Mouse (Mus musculus) stomach, embryonic 16.5 days (tissue): ENCODE data around the gene Ptpn13. TPM values are rescaled to one million over a fixed set of nuclear protein-coding genes. Genes with fewer than 3 reads are reported as not detected.
A peak's percentile ranks its signal among the peaks of the same experiment; 100 is the strongest.

Experiments used
- ATAC-seq: fragments of 200-750 bp; cut with Nextera tagmentation; 2 replicates; pipeline ENCODE4 v1.8.0; 2017; ENCODE audit warnings: moderate number of reproducible peaks, moderate TSS enrichment; ENCODE audit not compliant: insufficient read depth, low FRiP score
- H3K27ac ChIP-seq: fragments of 300-500 bp; sonication (generic); 2 replicates; pipeline ENCODE4 v1.5.1; 2014; ENCODE audit warnings: low read length
- H3K27me3 ChIP-seq: fragments of 300-500 bp; sonication (generic); 2 replicates; pipeline ENCODE4 v1.6.1; 2014; ENCODE audit warnings: low read length, control low read depth, mixed read lengths; ENCODE audit not compliant: control insufficient read depth, insufficient read depth
- H3K36me3 ChIP-seq: fragments of 300-500 bp; sonication (generic); 2 replicates; pipeline ENCODE4 v1.6.1; 2014; ENCODE audit warnings: low read length; ENCODE audit not compliant: control insufficient read depth, insufficient read depth
- H3K4me1 ChIP-seq: fragments of 300-500 bp; sonication (generic); 2 replicates; pipeline ENCODE4 v1.6.1; 2014; ENCODE audit warnings: low read length, control low read depth, mixed read lengths; ENCODE audit not compliant: control insufficient read depth, insufficient read depth
- H3K4me2 ChIP-seq: fragments of 300-500 bp; sonication (generic); 2 replicates; pipeline ENCODE4 v1.6.1; 2014; ENCODE audit warnings: low read depth, low read length, mixed read lengths
- H3K4me3 ChIP-seq: fragments of 300-500 bp; sonication (generic); replicated peaks from 2 replicates; pipeline ENCODE4 v1.5.1; 2014; ENCODE audit warnings: mild to moderate bottlenecking, low read length
- H3K9ac ChIP-seq: fragments of 300-500 bp; sonication (generic); 2 replicates; pipeline ENCODE4 v1.6.1; 2014; ENCODE audit warnings: low read length
- H3K9me3 ChIP-seq: fragments of 300-500 bp; sonication (generic); replicated peaks from 2 replicates; pipeline ENCODE4 v1.6.1; 2016; ENCODE audit warnings: low read length, control low read depth; ENCODE audit not compliant: control insufficient read depth
- WGBS: fragments of 180-500 bp; shearing (Covaris S2); extraction: QIAGEN DNeasy Blood & Tissue Kit; methylation state at CpG from one replicate; pipeline ENCODE4 v1.1.7; 2014; 5-methylcytosine and 5-hydroxymethylcytosine counted together
- polyA plus RNA-seq: library from polyadenylated mRNA; unstranded; fragments of >200 nt; fragmentation: Nextera tagmentation; extraction: Ambion mirVana; gene quantifications from 2 replicates; pipeline ENCODE4 v1.2.1, GENCODE M21; 2015

Gene Ptpn13
- polyA plus RNA-seq, 1 experiment from 2014 or later = 16.8 TPM

DNA sequence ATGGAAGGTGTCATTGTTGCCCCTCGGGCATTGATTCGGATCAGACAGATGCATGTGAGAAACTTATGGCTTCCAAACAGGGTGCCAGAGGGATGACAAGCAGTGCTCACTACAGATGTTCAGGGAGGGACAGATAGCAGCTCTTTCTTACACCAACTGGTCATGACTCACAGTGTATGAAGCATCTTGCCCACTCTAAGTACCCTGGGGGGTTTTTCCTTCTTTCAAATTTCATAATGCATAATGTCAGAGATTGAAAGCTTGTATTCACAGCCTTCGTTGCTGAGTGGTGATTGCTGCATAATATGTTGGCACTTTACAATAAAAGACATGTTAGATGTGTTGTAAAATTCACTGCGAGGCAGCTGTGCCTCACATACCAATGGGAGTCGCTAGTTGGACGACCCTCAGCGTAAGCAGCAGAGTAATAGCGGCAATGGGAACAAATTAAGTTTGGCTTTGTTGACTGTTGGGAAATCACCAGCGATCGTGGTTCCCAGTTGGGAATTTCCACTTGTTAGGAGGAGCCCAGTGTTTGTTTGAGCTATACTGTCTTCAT is 38.7 kb downstream of the Ptpn13 start:
- H3K36me3 ChIP-seq = no peaks in the 10 kb centered on the region
- no peak overlapping the region for H3K4me3 ChIP-seq
- H3K27ac ChIP-seq = no peak overlapping the region
- no peaks in the 10 kb centered on the region for H3K9me3 ChIP-seq
- no peak overlapping the region for H3K9ac ChIP-seq
- no peaks in the 10 kb centered on the region for H3K27me3 ChIP-seq
- H3K4me1 ChIP-seq = peaks cover 4% of the 10 kb centered on the region; the same call in 1 of the 2 replicates
- H3K4me2 ChIP-seq = no peak overlapping the region
- 80% methylated on average over 10 of the region's 10 CpGs for WGBS
- no peak for ATAC-seq

DNA sequence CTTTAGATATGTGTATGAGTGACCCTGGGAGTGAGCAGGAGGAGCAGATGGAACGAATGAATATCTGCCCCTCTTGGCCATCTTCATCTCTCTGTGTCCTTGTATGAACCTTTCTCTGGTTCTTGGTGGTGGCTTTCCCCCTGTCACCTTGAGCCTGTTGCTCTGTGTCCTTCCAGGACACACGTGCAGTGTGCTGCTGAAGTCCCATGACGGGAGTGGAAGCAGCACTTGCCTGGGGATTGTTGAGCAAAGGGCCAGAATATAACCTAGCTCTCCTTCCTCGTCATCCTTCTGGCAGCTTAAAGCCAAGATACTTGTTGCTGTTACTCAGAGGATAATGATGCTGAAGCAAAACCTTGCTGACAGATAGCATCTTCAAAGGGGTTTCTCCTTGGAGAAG is 39.3 kb downstream of the Ptpn13 start:
- ATAC-seq = no peak
- 72% methylated on average over 4 of the region's 4 CpGs for WGBS

DNA sequence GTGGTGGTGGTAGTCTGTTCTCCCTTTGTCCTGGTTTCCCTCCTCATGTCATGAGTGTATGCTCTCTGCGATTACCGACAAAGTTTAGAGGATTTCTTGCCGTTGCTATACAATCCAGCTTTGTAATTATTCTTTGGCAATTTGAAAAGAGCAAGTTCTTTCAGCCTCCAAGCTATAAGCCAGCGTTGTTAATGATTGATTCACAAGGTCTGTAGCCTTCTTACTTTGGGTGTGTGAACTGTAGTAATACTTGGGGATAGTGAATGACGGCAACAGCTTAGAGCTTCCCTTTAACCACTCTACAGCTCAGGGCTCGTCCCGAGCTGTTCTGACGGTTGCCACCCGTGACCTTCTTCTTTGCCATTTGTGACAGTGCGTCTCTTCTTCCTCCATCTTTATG is 39.8 kb downstream of the Ptpn13 start:
- H3K4me2 ChIP-seq = no peak overlapping the region
- no peak overlapping the region for H3K4me3 ChIP-seq
- no peaks in the 10 kb centered on the region for H3K27me3 ChIP-seq
- H3K27ac ChIP-seq = peak overlapping the region; percentile 12; the same call in 1 of the 2 replicates
- no peaks in the 10 kb centered on the region for H3K36me3 ChIP-seq
- no peaks in the 10 kb centered on the region for H3K4me1 ChIP-seq
- 0 out of 2 replicates have a peak, but pooled peaks have one; percentile 47 for ATAC-seq
- H3K9me3 ChIP-seq = no peaks in the 10 kb centered on the region
- 60% methylated on average over 10 of the region's 10 CpGs for WGBS
- H3K9ac ChIP-seq = no peak overlapping the region

More for the DNA sequence above, 39.3 kb downstream of the Ptpn13 start:
- no peak overlapping the region for H3K4me2 ChIP-seq
- no peak overlapping the region for H3K9ac ChIP-seq
- H3K27ac ChIP-seq = peak overlapping the region; percentile 12; the same call in 1 of the 2 replicates
- no peaks in the 10 kb centered on the region for H3K4me1 ChIP-seq
- no peaks in the 10 kb centered on the region for H3K36me3 ChIP-seq
- H3K27me3 ChIP-seq = no peaks in the 10 kb centered on the region
- H3K9me3 ChIP-seq = no peaks in the 10 kb centered on the region
- H3K4me3 ChIP-seq = no peak overlapping the region

DNA sequence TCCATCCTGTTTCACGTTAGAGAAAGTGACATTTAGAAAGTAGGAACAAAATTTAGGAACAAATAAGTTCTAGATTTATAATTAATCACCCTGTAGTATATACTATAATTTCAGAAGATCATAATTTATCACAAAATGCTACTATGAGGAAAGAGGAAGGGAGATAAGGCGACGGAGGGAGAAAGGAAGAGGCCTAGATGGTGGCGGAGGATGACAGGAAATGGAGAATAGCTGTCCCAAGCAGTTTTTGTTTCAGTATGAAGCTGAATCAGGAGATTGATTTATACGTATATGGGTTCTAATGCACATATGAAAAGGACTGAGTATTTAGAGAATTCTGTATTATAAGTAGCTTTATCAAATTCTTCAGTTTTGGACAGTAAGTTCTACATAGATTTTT is 47.7 kb downstream of the Ptpn13 start:
- H3K4me1 ChIP-seq = no peaks in the 10 kb centered on the region
- H3K27me3 ChIP-seq = no peaks in the 10 kb centered on the region
- no peak overlapping the region for H3K9ac ChIP-seq
- no peak overlapping the region for H3K4me3 ChIP-seq
- H3K4me2 ChIP-seq = no peak overlapping the region
- 63% methylated on average over 5 of the region's 5 CpGs for WGBS
- no peaks in the 10 kb centered on the region for H3K9me3 ChIP-seq
- no peak for ATAC-seq
- no peak overlapping the region for H3K27ac ChIP-seq
- H3K36me3 ChIP-seq = no peaks in the 10 kb centered on the region

DNA sequence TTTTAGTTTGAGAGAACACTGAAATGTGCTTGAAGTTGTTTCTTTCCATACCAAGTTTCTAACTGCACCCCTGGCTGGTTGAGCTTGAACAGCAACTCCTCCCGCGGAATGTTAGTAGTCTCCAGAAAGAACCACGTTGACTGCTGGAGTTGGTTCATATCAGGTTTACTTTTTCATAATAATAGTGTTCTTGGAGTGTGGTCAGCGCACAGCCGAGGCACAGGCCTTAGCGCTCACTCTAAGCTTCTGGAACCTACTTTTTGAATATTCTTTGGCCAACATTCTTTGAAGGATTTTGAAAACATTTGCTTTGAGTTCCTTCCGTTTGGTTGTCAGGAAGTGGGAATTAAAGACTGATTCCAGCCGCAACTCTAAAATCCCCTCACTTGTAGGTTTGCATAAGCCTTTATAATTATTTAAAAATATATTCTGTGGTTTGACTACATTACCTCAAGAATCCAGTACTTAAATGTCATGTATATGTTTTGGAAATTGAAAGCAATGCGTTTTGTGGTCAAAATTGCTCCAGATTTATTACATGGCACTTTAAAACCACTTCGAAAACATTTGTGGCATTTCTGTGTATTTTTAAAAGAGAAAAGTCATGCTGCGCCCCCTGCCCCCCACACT is 48.6 kb downstream of the Ptpn13 start:
- Histone ChIP-seq H3K36me3 (no peaks in the 10 kb centered on the region), H3K4me1 (no peaks in the 10 kb centered on the region), H3K9me3 (no peaks in the 10 kb centered on the region), H3K9ac (no peak overlapping the region), H3K4me3 (no peak overlapping the region), H3K27me3 (no peaks in the 10 kb centered on the region), H3K27ac (no peak overlapping the region), H3K4me2 (no peak overlapping the region)
- 71% methylated on average over 11 of the region's 11 CpGs for WGBS
- no peak for ATAC-seq

DNA sequence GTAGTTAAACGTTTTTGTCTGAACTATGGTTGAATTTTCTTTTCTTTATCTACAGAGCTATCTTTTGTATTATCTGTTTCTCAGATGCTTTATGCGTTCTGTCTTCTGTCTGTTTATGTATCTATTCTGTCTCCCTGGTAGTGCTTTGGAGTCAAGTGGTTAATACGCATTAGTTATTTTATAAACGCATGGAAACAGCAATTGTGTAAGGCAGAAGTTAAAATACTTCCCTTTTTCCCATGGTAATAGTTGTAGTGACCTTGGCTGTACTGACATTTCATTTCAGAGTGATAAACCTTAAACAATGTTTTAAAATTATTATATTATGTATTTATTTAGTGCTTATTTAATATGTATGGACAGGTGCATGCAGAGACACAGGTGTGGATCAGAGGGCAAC is 49.3 kb downstream of the Ptpn13 start:
- Histone ChIP-seq H3K9ac (no peak overlapping the region), H3K4me2 (no peak overlapping the region), H3K4me1 (no peaks in the 10 kb centered on the region), H3K27me3 (no peaks in the 10 kb centered on the region), H3K9me3 (no peaks in the 10 kb centered on the region), H3K4me3 (no peak overlapping the region), H3K27ac (no peak overlapping the region), H3K36me3 (no peaks in the 10 kb centered on the region)
- WGBS = 76% methylated on average over 4 of the region's 4 CpGs
- no peak for ATAC-seq

DNA sequence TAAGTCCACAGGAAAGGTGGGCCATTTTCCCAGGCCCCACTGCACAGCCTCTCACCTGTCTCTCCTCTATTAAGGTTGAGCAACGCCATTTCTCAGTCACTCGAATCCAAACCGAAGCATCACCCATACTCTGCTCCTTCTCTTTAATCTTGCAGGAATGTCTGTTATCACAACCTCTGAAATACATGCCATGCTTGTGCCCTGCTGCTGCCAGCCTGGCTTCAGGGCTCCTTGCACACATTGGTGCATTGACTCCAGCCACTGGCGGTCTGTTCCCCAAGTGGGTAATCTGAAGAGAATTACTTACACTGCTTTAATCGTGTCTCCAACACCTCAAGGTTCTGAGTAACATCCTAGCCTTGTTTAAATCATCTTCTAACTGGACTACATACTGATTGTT is 50.5 kb downstream of the Ptpn13 start:
- ATAC-seq = no peak
- WGBS = 88% methylated on average over 5 of the region's 5 CpGs
- H3K9me3 ChIP-seq = no peaks in the 10 kb centered on the region
- no peak overlapping the region for H3K27ac ChIP-seq
- H3K4me3 ChIP-seq = no peak overlapping the region
- H3K27me3 ChIP-seq = no peaks in the 10 kb centered on the region
- H3K9ac ChIP-seq = no peak overlapping the region
- H3K36me3 ChIP-seq = no peaks in the 10 kb centered on the region
- H3K4me1 ChIP-seq = no peaks in the 10 kb centered on the region
- no peak overlapping the region for H3K4me2 ChIP-seq

DNA sequence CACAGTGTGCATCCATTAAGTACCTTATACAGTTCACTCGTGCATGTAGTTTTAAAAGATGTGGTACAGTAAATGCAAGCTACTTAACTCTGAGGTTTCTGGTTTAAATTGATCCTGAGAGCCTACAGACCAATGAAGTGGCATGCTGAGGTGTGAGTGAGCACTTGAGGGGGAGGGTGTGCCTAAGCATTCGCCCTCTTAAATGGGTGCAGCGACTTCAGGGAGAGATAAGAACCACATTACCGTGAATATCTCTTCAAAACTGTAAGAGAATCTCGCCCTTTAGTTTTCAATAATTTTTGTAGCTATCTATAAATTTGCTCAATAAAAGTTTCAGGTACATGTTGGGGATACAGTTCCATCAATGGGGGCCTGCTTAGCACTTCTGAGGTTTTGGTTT is 54.5 kb downstream of the Ptpn13 start:
- no peaks in the 10 kb centered on the region for H3K27me3 ChIP-seq
- ATAC-seq = no peak
- no peak overlapping the region for H3K4me2 ChIP-seq
- 0 out of 2 replicates have a peak, but pooled peaks cover 7% of the 10 kb centered on the region for H3K36me3 ChIP-seq
- no peaks in the 10 kb centered on the region for H3K4me1 ChIP-seq
- H3K9me3 ChIP-seq = no peaks in the 10 kb centered on the region
- H3K9ac ChIP-seq = no peak overlapping the region
- no peak overlapping the region for H3K27ac ChIP-seq
- H3K4me3 ChIP-seq = no peak overlapping the region
- WGBS = 87% methylated on average over 5 of the region's 5 CpGs

DNA sequence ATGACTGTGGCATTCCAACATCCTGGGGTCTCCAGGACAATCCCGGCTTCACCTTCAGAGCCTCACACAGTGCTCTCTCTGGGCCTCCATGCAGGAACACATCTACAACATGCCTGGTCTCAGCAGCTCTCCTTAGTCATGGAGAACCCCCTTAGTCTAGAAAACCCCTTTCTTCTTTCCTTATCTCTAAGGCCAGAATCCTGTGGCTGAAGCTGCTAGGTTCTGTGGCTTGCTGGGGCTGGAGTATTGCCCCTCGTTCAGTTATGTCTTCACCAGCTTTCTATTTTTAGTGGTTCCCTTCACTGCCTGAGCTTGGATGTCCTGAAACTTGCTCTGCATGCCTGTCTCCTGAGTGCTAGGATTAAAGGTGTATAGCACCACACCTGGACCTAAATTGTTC is 56.2 kb downstream of the Ptpn13 start:
- Histone ChIP-seq H3K4me1 (no peaks in the 10 kb centered on the region), H3K27me3 (no peaks in the 10 kb centered on the region), H3K4me2 (no peak overlapping the region), H3K9me3 (no peaks in the 10 kb centered on the region), H3K27ac (no peak overlapping the region; the same call in 1 of the 2 replicates), H3K4me3 (no peak overlapping the region), H3K36me3 (0 out of 2 replicates have a peak, but pooled peaks cover 7% of the 10 kb centered on the region), H3K9ac (no peak overlapping the region)
- WGBS = 81% methylated on average over 2 of the region's 2 CpGs
- ATAC-seq = no peak
